In the genomic region with DNA sequence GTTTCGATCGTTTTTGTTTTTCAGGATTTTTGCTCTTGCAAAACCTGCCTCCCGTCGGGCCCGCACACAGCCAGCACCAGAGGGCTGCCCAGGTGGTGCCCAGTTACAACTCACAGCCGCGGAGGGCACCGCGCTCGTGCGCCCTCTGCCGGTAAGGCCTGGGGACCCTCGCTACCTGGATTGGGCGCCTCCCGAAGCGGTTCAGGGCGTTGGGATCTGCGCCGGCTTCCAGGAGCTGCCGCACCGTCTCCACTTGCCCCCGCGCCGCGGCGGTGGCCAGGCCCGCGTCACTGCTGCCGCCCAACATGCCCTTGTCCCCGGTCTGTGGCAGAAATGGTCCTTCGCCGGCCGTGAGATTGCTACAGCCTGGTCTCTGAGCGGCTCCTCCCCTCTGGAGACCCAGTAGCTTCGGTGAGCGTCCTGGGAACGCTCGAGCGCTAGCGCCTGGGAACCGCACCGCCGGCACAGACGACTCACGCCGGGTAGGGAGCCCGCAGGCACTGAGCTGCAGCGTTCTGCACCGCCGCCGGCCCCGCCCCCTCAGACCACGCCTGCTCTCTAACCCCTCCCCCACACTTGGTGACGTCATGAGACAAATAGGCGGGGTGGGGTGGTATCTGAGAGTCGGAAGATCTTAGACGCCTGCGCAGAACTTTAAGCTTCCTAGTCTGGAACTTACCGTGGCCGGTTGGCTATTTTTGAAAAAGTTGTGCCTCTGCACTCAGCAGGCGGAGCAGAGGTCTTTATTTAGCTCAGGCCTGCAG, we compare ENCODE assay signal across 8 mouse cellular contexts. TPM values are rescaled to one million over a fixed set of nuclear protein-coding genes. Genes with fewer than 3 reads are reported as not detected.
DNase-seq lines count a peak whose midpoint lies in the region; ATAC-seq lines count a peak whose summit lies in the region.

A gene (minus strand): TSS at position 549 of the 764 bp plus-strand sequence.

- no peak within 1 kb of the TSS for H3K27ac ChIP-seq in hindbrain, embryonic 14.5 days

- peaks cover 6% of the 10 kb centered on the region for H3K4me1 ChIP-seq in hindbrain, embryonic 14.5 days (replicated peaks; ENCODE audit: control insufficient read depth, insufficient read depth, low read length)

- H3K4me2 ChIP-seq in hindbrain, embryonic 14.5 days (replicated peaks) = peak within 1 kb of the TSS; percentile 68

- DNase-seq in gastrocnemius, adult 18-20 months (ENCODE audit: low spot score) = peak; percentile 96
- DNase-seq in hindbrain, embryonic 14.5 days (ENCODE audit: low spot score) = peak; percentile 73
- DNase-seq in layer of hippocampus, postnatal 25 days (ENCODE audit: extremely low spot score in 1 of 2, low spot score in 1 of 2) = peak; percentile 49 to 68
- peak; percentile 96 for DNase-seq in lung, postnatal 14 days
- peak; percentile 87 for DNase-seq in retina, embryonic 14.5 days (ENCODE audit: low spot score)
- peak; percentile 65 to 67 for DNase-seq in thymus, postnatal 36 days

- no peaks in the 10 kb centered on the region for H3K9me3 ChIP-seq in hindbrain, embryonic 14.5 days (ENCODE audit: control insufficient read depth, low read length)

- WGBS in hindbrain, embryonic 14.5 days = under 1% methylated on average over 61 of the region's 61 CpGs

- no peak within 1 kb of the TSS for H3K9ac ChIP-seq in hindbrain, embryonic 14.5 days

- H3K27me3 ChIP-seq in hindbrain, embryonic 14.5 days (ENCODE audit: control insufficient read depth, insufficient read depth, low read length) = peaks cover 99% of the 10 kb centered on the region

- peak within 1 kb of the TSS; percentile 36 for H3K4me3 ChIP-seq in hindbrain, embryonic 14.5 days (replicated peaks; ENCODE audit: low read length)

- peak; percentile 94 for ATAC-seq in activated CD4-positive, CD25-positive, alpha-beta regulatory T cell, adult 4 months
- ATAC-seq in common myeloid progenitor, adult 5-6 weeks (replicated peaks; ENCODE audit: low read depth, poor library complexity, severe bottlenecking) = peak; percentile 67
- peak; percentile 88 for ATAC-seq in hindbrain, embryonic 14.5 days (ENCODE audit: low FRiP score)

- H3K36me3 ChIP-seq in hindbrain, embryonic 14.5 days (replicated peaks; ENCODE audit: control insufficient read depth, insufficient read depth) = no peaks in the 10 kb centered on the region

RNA-seq across cellular contexts. Expression of the gene that starts here (rescaled TPM):
- under 1 TPM; 0.24 to 0.36 TPM for polyA plus RNA-seq in activated CD4-positive, CD25-positive, alpha-beta regulatory T cell, adult 4 months (2017; shearing (Covaris generic))
- total RNA-seq in common myeloid progenitor, adult 5-6 weeks (2017) = not detected in 2 replicates
- 1 to 10 TPM; 1.2 to 1.4 TPM for total RNA-seq in gastrocnemius, adult 18-20 months (2021)
- 1.3 and 1.4 TPM in 2 replicates for polyA plus RNA-seq in hindbrain, embryonic 14.5 days (2014; fragmentation: Nextera tagmentation; extraction: Ambion mirVana)
- 1 to 10 TPM; 1.2 to 1.9 TPM for total RNA-seq in layer of hippocampus, postnatal 25 days (2021)

Comparison
In these comparisons a context has a peak if more than half of its experiments do, and no peak if none do; other contexts are left out.
1. Peak in ATAC-seq in activated CD4-positive, CD25-positive, alpha-beta regulatory T cell, adult 4 months; RNA of the gene not detected or under 1 TPM.
2. Peak in ATAC-seq in common myeloid progenitor, adult 5-6 weeks; RNA of the gene not detected or under 1 TPM.